Mouse (Mus musculus) stomach, embryonic 16.5 days (tissue): Measurements from ENCODE around the gene Olfr1295. TPM values are rescaled to one million over a fixed set of nuclear protein-coding genes. Genes with fewer than 3 reads are reported as not detected.

Experiments used
- ATAC-seq: fragments of 200-750 bp; cut with Nextera tagmentation; 2 replicates; pipeline ENCODE4 v1.8.0; 2017; ENCODE audit warnings: moderate number of reproducible peaks, moderate TSS enrichment; ENCODE audit not compliant: insufficient read depth, low FRiP score
- H3K27ac ChIP-seq: fragments of 300-500 bp; sonication (generic); 2 replicates; pipeline ENCODE4 v1.5.1; 2014; ENCODE audit warnings: low read length
- H3K27me3 ChIP-seq: fragments of 300-500 bp; sonication (generic); 2 replicates; pipeline ENCODE4 v1.6.1; 2014; ENCODE audit warnings: low read length, control low read depth, mixed read lengths; ENCODE audit not compliant: control insufficient read depth, insufficient read depth
- H3K36me3 ChIP-seq: fragments of 300-500 bp; sonication (generic); 2 replicates; pipeline ENCODE4 v1.6.1; 2014; ENCODE audit warnings: low read length; ENCODE audit not compliant: control insufficient read depth, insufficient read depth
- H3K4me1 ChIP-seq: fragments of 300-500 bp; sonication (generic); 2 replicates; pipeline ENCODE4 v1.6.1; 2014; ENCODE audit warnings: low read length, control low read depth, mixed read lengths; ENCODE audit not compliant: control insufficient read depth, insufficient read depth
- H3K4me2 ChIP-seq: fragments of 300-500 bp; sonication (generic); 2 replicates; pipeline ENCODE4 v1.6.1; 2014; ENCODE audit warnings: low read depth, low read length, mixed read lengths
- H3K4me3 ChIP-seq: fragments of 300-500 bp; sonication (generic); replicated peaks from 2 replicates; pipeline ENCODE4 v1.5.1; 2014; ENCODE audit warnings: mild to moderate bottlenecking, low read length
- H3K9ac ChIP-seq: fragments of 300-500 bp; sonication (generic); 2 replicates; pipeline ENCODE4 v1.6.1; 2014; ENCODE audit warnings: low read length
- H3K9me3 ChIP-seq: fragments of 300-500 bp; sonication (generic); replicated peaks from 2 replicates; pipeline ENCODE4 v1.6.1; 2016; ENCODE audit warnings: low read length, control low read depth; ENCODE audit not compliant: control insufficient read depth
- WGBS: fragments of 180-500 bp; shearing (Covaris S2); extraction: QIAGEN DNeasy Blood & Tissue Kit; methylation state at CpG from one replicate; pipeline ENCODE4 v1.1.7; 2014; 5-methylcytosine and 5-hydroxymethylcytosine counted together
- polyA plus RNA-seq: library from polyadenylated mRNA; unstranded; fragments of >200 nt; fragmentation: Nextera tagmentation; extraction: Ambion mirVana; gene quantifications from 2 replicates; pipeline ENCODE4 v1.2.1, GENCODE M21; 2015

Olfr1295 gene
- polyA plus RNA-seq = not detected in 2 replicates

DNA sequence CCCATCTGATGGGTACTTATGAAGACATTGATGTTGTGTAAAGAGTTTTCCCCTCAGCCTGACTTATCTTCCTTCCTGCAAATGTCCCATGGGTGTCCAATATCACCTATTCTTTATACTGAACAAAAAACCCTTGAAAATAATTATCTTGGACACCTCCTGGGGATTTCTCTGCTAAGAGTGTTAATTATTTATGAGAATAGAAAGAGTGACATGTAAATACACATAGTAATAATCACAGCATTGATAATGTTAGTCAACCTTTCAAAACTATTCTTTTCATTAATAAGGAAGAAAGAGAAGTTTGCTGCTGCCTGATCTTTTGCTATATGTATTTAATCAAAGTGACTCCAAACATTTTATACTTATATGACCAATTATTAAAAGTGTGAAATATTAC is at the start of gene Olfr1295:
Olfr1295 (minus strand) TSS at position 101 of the 400 bp plus-strand sequence.
- Histone ChIP-seq H3K27me3 (no peaks in the 10 kb centered on the region), H3K27ac (no peak within 1 kb of the TSS), H3K36me3 (no peaks in the 10 kb centered on the region), H3K4me1 (no peaks in the 10 kb centered on the region), H3K9me3 (no peaks in the 10 kb centered on the region), H3K4me2 (no peak within 1 kb of the TSS), H3K9ac (no peak within 1 kb of the TSS), H3K4me3 (no peak within 1 kb of the TSS)
- ATAC-seq = no peak

- no peak within 1 kb of the TSS for H3K4me3 ChIP-seq
- H3K27ac ChIP-seq = no peak within 1 kb of the TSS
- H3K4me1 ChIP-seq = no peaks in the 10 kb centered on the region
- no peak within 1 kb of the TSS for H3K4me2 ChIP-seq
- no peak for ATAC-seq
- no peaks in the 10 kb centered on the region for H3K9me3 ChIP-seq
- H3K27me3 ChIP-seq = no peaks in the 10 kb centered on the region
- WGBS = 48% methylated on average over 1 of the region's 1 CpGs
- no peak within 1 kb of the TSS for H3K9ac ChIP-seq
- no peaks in the 10 kb centered on the region for H3K36me3 ChIP-seq
These were observed 29.3 kb downstream of the Olfr1295 start, which contains the start of gene Olfr1294 for GRCm38 (mm10) chr2:111540191-111540590. Gene Olfr1294 (minus strand): TSS chr2:111540291.

GRCm38 (mm10) chr2:111524903-111525302 is 44.6 kb downstream of the Olfr1295 start, which contains the start of gene Olfr1293-ps:
Gene Olfr1293-ps (plus strand): TSS chr2:111525203.
- no peaks in the 10 kb centered on the region for H3K4me1 ChIP-seq
- no peak within 1 kb of the TSS for H3K27ac ChIP-seq

GRCm38 (mm10) chr2:111517451-111517850 is 52.0 kb downstream of the Olfr1295 start:
- no peak overlapping the region for H3K4me2 ChIP-seq
- H3K36me3 ChIP-seq = no peaks in the 10 kb centered on the region
- 85% methylated on average over 10 of the region's 10 CpGs for WGBS
- H3K9ac ChIP-seq = no peak overlapping the region
- no peak overlapping the region for H3K4me3 ChIP-seq
- no peak overlapping the region for H3K27ac ChIP-seq
- no peaks in the 10 kb centered on the region for H3K4me1 ChIP-seq
- H3K9me3 ChIP-seq = no peaks in the 10 kb centered on the region
- no peak for ATAC-seq
- H3K27me3 ChIP-seq = no peaks in the 10 kb centered on the region

More at GRCm38 (mm10) chr2:111524903-111525302, 44.6 kb downstream of the Olfr1295 start, which contains the start of gene Olfr1293-ps:
- no peaks in the 10 kb centered on the region for H3K9me3 ChIP-seq
- no peak within 1 kb of the TSS for H3K9ac ChIP-seq
- ATAC-seq = no peak
- no peak within 1 kb of the TSS for H3K4me3 ChIP-seq
- no peak within 1 kb of the TSS for H3K4me2 ChIP-seq
- H3K27me3 ChIP-seq = no peaks in the 10 kb centered on the region
- 75% methylated on average over 1 of the region's 1 CpGs for WGBS
- H3K36me3 ChIP-seq = no peaks in the 10 kb centered on the region

Other genes with a start within 250 kb of the Olfr1295 start
- gene Olfr1281, start 243.2 kb downstream of the Olfr1295 start, polyA plus RNA-seq = not detected in 2 replicates
- not detected in 2 replicates for gene Olfr1282, start 233.6 kb downstream of the Olfr1295 start, polyA plus RNA-seq
- gene Olfr1283, start 202.9 kb downstream of the Olfr1295 start, polyA plus RNA-seq = not detected in 2 replicates
- gene Olfr1284, start 194.2 kb downstream of the Olfr1295 start, polyA plus RNA-seq = not detected in 2 replicates
- gene Olfr1286, start 146.6 kb downstream of the Olfr1295 start, polyA plus RNA-seq = not detected in 2 replicates
- gene Olfr1287, start 120.5 kb downstream of the Olfr1295 start, polyA plus RNA-seq = not detected in 2 replicates
- not detected in 2 replicates for gene Olfr1288, start 95.6 kb downstream of the Olfr1295 start, polyA plus RNA-seq
- gene Olfr1289, start 88.9 kb downstream of the Olfr1295 start, polyA plus RNA-seq = not detected in 2 replicates
- gene Olfr1290, start 75.9 kb downstream of the Olfr1295 start, polyA plus RNA-seq = not detected in 2 replicates
- gene Olfr1291-ps1, start 72.5 kb downstream of the Olfr1295 start, polyA plus RNA-seq = not detected in 2 replicates
- gene Olfr1293-ps, start 44.5 kb downstream of the Olfr1295 start, polyA plus RNA-seq = not detected in 2 replicates
- gene Olfr1294, start 29.4 kb downstream of the Olfr1295 start, polyA plus RNA-seq = not detected in 2 replicates
- not detected in 2 replicates for gene Olfr1297, start 56.8 kb upstream of the Olfr1295 start, polyA plus RNA-seq
- not detected in 2 replicates for gene Olfr1298, start 79.5 kb upstream of the Olfr1295 start, polyA plus RNA-seq
- not detected in 2 replicates for gene Olfr1299, start 91.7 kb upstream of the Olfr1295 start, polyA plus RNA-seq
- not detected in 2 replicates for gene Olfr1301, start 181.3 kb upstream of the Olfr1295 start, polyA plus RNA-seq
- gene Olfr1302, start 207.7 kb upstream of the Olfr1295 start, polyA plus RNA-seq = not detected in 2 replicates